Mouse (Mus musculus): Measurements from ENCODE around the gene Apol6.

Gene Apol6

DNA sequence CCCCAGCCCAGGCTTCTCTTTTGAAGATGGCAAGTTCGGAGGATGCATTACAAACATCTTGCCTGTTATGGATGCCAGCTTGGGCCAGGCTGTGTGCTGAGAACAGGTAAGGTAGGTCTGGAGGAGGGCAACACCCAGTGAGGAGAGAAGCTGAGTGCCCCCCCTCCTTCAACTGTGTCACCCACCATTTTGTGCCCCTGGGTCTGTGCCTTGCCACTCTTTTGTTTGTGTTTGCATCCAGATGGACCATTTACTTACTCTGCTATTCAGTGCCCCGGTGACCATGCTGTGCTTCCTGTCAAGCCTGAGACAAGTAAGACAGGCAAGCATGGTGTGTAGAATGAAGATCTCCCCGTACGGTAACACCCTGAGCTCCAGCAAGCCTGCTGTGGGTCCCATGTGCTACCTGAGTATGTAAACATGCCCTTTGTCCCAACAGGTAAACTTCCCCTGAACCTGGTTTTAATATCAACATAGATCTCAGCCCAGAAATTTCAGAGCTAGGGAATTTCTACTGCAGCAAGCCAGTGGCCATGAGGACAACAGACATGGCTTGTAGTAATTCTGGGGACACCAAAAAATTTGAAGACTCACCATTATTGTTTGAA lies 28.1 kb downstream of the Apol6 start:
- DNase-seq: no peak

- DNase-seq: peak; percentile 30
Measured at GRCm38 (mm10) chr15:77076523-77076922, 32.0 kb downstream of the Apol6 start.

- no peak for DNase-seq
Measured at GRCm38 (mm10) chr15:77077906-77078305, 33.4 kb downstream of the Apol6 start.

- no peak for DNase-seq
Measured at GRCm38 (mm10) chr15:77078786-77079185, 34.3 kb downstream of the Apol6 start.

GRCm38 (mm10) chr15:77079256-77079822 lies 34.8 kb downstream of the Apol6 start:
- DNase-seq: no peak

DNA sequence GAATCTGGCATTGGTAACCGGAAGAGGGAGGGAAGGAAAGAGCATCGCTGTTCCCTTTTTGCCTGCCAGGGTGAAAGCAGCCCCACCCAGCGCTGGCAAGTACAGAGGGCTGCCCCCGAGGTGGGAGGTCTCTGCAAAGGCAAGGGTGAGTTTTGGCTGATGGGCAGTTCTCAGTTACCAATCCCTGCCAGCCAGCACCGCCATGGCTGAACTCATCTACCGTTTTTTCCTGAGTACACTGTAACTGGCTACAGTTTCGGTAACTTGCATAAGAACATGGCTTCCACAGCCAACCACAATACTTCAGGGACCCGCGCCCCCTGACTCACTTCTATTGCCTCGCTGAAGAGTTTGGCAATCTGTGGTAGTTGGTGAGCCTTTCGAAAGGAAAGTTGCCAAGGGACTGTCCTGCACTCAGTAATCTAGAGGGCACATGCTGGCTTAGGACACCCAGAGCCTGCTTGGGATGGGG lies 35.4 kb downstream of the Apol6 start:
- peak; percentile 58 for DNase-seq

DNA sequence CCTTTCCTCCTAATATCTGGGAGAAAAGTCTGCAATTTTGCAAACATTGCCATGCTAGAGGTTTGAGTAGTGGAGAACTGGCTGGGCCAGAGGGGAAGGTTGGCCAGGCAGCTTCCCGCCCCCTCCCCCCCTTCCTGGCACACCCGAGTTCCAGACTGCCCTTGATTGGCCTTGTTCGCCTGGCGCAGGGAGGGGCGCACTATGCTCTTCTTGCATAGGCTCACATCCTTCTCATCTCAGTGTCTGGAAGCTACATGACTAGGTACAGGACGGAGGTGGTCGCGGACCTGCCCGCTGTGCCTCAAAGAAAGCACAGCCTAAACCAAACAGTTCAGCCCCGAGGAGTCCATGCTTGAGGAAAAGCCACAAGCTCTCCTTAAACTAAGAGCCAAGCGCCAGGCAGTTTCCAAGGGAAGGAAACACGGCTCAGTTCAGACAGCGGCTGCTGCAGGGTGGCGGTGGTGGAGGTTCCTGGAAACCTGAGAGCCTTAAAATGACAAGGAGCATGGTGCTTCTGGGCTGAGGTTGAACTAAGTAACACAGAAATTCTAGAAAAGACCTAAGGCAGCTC lies 36.2 kb downstream of the Apol6 start:
- DNase-seq: no peak

- no peak for DNase-seq
Measured at GRCm38 (mm10) chr15:77081454-77081853, 36.9 kb downstream of the Apol6 start.

DNA sequence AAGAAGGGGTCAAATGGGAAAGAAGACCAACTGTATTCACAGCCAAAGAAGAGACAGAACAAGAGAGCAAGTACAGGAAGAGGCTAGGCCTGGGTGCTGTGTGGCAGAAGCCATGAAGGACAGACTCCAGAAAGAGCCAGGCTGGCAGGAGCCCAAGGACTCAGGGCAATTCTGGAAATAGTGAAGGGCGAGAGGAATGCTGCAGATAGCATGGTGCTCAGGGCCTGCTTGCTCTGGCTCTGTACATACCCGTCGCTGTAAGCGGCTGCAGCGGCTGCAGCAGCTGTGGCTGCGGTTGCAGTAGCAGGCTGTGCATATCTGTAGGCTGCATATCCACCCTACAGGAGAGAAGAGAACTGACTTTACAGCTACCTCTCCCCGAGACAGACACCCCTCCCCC lies 41.3 kb downstream of the Apol6 start:
- no peak for DNase-seq

GRCm38 (mm10) chr15:77086488-77086887 lies 42.0 kb downstream of the Apol6 start:
- no peak for DNase-seq

GRCm38 (mm10) chr15:77089249-77089648 lies 44.7 kb downstream of the Apol6 start:
- DNase-seq: no peak

GRCm38 (mm10) chr15:77090531-77090930 lies 46.0 kb downstream of the Apol6 start:
- DNase-seq: no peak

GRCm38 (mm10) chr15:77091394-77091793 lies 46.9 kb downstream of the Apol6 start:
- DNase-seq: no peak

- no peak for DNase-seq
Measured at GRCm38 (mm10) chr15:77094431-77094830, 49.9 kb downstream of the Apol6 start.

DNA sequence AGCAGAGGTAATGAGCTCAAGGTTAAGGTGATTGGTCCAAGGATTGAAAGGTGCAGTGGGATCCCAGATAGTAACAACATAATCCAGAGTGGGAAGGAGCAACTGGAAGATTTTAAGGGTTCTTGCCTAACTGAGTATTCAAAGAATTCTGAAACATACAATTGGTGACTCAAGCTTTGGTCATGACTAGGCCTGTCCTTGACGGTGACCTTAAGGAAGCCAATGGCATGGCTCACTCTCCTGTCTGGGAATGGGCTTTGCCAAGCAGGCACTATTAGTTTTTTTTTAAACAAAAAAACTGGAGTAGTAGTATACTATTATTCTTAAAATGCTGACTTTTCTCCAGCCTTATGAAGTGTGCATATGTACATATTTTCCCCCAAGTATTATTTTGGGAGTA lies 50.7 kb downstream of the Apol6 start:
- DNase-seq: no peak

DNA sequence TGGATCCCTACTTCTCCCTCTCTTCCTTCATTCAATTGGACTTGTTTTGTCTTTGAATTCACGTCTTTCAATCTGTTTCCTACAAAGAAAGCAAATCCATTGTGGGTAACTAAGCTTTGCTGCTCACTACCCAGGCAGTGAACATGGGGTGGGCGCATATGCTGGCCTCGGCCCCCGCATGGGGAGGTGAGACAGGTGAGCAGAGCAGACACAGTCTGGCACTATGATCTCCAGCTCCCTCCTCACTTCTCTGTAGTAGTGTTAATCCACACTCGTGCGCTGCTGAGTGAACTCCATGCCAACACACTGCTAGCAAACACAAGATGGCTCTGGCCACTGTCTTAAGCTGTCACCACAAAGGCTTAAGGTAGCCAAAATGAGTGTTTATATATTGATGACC lies 52.8 kb downstream of the Apol6 start:
- no peak for DNase-seq

DNA sequence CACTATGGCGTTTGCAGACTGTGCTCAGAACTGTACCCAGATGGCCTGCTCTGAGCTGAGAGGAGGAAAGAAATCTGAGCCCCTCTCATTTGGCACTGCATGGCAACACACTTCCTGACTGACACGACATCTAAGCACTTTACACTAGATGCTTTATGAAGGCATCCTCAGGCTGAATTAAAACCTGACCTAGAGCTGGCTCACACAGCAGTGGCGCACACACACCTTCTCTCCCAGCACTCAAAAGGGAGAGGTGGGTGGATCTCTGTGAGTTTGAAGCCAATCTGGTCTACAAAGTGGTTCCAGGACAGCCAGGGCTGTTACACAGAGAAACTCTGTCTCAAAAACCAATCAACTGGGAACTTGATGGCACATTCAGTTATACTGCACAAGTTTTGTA lies 55.2 kb downstream of the Apol6 start:
- no peak for DNase-seq

DNA sequence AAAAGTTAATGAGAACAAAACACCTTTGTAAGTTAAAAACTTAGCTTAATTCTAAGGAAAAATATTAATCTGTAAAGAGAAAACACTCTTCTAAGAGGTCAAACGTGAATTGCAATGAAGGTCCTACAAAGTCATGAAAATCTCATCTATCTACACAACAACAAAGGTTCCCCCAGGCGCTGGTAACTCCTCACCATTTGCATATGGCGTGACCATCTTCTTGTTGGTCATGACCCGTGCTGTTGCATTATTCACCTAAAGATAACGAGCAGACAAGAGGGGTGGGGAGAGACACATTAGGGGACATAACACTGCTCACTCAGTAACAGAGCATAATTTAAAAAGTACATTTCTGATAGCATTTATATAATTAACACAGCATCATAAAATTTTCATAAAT lies 58.2 kb downstream of the Apol6 start:
- DNase-seq: no peak

GRCm38 (mm10) chr15:77104349-77105158 lies 60.0 kb downstream of the Apol6 start:
- no peak for DNase-seq

- no peak for DNase-seq
Measured at GRCm38 (mm10) chr15:77105273-77105672, 60.7 kb downstream of the Apol6 start.

Measured in lung, postnatal 36 days (tissue).